Mouse (Mus musculus) layer of hippocampus, adult 11-12 months (tissue): ENCODE measurements around the gene Slc19a1.
A peak's percentile ranks its signal among the peaks of the same experiment; 100 is the strongest.

ENCODE experiments used
- DNase-seq: peaks from one replicate; pipeline ENCODE4 v3.0.0; 2022; ENCODE audit warnings: low spot score

Gene Slc19a1

DNA sequence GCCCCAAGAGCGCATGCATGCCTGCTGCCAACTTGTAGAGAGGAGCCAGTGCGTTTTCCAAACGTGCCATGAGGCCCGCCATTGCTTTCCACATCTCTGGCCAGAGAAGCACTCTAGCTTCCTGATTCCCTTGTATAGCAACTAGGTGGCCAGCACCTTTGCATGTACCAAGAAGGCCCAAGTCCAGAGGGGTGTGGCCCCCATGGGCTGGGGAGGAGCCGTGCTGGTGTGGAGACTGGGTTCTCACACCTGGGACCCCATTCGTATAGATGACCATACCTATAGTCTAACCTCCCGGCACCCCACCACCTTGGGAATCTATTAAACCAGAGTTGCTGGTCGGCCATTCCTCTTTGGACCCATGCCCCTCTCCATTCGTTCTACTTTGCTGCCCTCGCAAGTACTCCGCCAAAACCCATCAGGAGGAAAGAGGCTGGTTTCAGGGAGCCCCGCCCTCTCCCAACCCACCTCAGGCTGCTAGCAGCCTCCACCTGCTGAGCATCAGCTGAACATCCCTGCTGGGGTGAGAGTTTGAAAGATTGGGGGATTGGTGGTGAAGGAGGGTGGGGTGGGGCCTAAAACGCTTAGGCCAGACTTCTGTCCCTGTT lies at the start of gene Slc19a1:
TSS of gene Slc19a1 (plus strand) at position 474 of the 608 bp plus-strand sequence.
- DNase-seq = peak; percentile 12

DNA sequence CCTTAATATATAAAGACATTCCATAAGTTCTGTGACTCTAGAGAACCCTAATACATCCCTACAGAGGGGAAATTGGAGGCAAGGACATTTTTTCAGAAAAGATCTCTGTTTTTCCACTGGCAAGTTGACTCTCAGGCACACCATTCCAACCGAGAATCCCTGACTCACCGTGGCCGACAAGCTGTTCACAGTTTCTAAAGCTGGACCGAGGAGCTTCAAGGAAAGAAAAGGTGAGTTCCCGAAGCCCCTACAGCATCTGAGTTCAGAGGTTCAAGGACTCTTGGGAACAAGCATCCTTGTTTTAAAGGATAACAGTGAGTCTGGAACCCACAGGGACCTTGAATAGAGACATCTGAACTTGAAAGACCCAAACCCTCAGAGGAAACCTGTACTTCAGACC lies 43.5 kb upstream of the Slc19a1 start:
- no peak for DNase-seq

- no peak for DNase-seq
These were observed 39.6 kb upstream of the Slc19a1 start for GRCm38 (mm10) chr10:76992456-76992855.

- DNase-seq = peak; percentile 17
These were observed 34.1 kb upstream of the Slc19a1 start for GRCm38 (mm10) chr10:76997759-76998513.

GRCm38 (mm10) chr10:77004936-77005335 lies 27.1 kb upstream of the Slc19a1 start:
- no peak for DNase-seq

DNA sequence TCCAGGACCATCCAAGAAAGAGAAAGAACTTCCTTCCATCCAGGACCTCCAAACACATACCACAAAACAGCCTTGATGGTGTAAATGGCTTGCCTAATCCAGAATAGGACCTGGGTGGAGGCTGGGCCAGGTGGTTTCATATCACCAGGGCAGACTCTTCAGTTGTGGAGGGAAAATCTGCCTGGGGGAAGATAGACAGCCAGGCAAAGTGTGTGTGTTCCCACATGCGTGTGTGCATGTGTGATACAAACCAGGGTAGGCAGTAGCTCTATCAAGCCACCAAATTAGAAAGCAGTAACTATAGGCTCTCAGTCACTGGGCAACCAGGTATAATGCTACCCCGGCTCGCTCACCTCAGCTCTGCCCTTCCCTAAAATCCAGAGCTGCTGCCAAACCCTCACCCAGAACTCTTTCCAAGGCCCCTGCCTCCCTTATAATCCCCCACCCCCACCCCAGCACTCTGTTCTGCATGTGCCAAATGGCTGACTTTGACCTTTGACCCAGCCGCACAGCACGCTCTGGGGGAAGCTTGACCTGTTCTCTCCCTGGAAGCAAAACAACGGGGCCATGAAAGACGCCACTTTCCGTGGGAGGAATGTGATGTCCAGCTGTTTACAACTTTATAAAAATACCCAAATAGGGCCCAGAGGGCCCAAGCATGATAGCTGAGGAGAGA lies 24.5 kb upstream of the Slc19a1 start:
- DNase-seq = no peak

GRCm38 (mm10) chr10:77008109-77008561 lies 23.9 kb upstream of the Slc19a1 start:
- DNase-seq = peak; percentile 73

- no peak for DNase-seq
These were observed 23.3 kb upstream of the Slc19a1 start for GRCm38 (mm10) chr10:77008698-77009097.

GRCm38 (mm10) chr10:77011681-77012080 lies 20.4 kb upstream of the Slc19a1 start:
- DNase-seq = no peak

- no peak for DNase-seq
These were observed 16.0 kb upstream of the Slc19a1 start for GRCm38 (mm10) chr10:77016080-77016479.

DNA sequence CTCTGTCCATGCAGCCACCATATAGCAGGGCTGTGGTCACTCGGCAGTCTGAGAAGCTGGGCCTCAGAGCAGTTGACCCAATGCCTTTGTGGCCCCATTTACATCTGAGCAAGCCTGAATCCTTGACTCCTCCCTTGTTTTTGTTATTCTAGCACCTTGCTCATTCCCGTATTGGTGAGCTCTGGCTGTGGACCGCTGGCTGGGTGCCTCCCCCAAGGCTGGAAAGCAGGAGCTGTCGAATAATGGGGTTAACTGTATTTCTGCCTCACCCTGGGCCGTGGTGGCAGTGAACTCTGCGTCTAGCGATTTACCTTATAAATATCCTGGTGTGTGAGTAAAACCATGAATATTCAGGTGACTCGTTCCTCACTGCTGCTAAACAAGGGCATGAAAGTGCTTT lies 15.5 kb upstream of the Slc19a1 start:
- no peak for DNase-seq

- no peak for DNase-seq
These were observed 15.0 kb upstream of the Slc19a1 start for GRCm38 (mm10) chr10:77017061-77017460.

DNA sequence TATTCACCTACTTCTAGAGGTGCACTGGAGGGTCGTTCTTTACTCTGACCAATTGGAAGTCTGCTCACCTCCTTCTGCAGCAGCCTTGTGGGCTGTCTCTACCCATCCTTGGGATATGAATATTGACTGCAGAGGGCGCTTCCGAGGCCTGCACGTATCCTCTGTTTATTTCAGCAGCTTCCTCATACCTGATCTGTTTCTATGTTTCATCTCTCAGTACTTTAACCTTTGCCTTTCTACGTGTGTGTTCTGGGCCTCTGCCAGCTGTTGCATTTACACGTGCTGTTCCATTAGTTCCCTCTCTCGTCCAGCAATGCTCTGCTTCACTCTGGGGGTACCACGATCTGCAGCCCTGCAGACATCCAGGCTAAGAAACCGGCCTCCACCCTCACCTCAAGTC lies 14.4 kb upstream of the Slc19a1 start:
- DNase-seq = no peak

- DNase-seq = peak; percentile 85
These were observed 10.5 kb upstream of the Slc19a1 start for GRCm38 (mm10) chr10:77021399-77022052.

GRCm38 (mm10) chr10:77022301-77023130 lies 9.5 kb upstream of the Slc19a1 start:
- DNase-seq = no peak

DNA sequence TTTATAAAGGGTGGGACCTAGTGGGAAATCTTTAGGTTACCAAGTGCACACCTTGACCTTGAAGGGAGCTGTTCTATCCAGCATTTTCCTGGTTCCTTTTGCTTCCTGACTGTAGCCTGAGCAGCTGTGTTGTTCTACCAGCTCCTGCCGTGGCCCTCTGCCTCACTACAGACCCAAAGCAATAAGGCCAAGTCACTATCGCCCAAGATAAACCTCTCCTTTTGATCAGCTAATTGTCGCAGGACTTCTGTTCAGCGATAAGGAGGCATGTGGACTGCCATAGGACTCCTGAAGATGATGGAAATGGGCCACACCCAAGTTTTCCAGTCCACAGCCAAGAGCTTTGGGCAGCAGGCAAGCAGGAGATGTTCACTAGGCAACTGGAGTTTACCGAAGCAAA lies 7.8 kb upstream of the Slc19a1 start:
- no peak for DNase-seq

DNA sequence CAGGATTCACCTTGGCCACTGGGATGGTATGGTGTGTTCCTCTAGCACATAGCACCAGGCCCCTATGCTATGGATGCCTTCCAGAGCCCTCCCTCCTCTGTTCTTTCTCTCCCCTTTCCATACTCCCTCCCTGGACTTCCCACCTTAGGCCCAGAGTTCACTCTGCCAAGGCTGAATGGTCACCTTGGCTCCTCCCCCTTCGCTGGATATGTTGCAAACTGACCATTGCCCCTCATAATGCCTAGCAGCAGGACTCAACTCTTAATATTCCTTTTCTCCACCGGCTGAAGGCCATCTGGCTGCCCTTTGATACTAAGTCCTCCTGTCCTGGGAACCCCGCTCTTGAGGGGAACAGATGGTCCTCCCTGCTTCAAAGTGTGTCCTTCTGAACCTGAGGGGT lies 5.1 kb upstream of the Slc19a1 start:
- no peak for DNase-seq

DNA sequence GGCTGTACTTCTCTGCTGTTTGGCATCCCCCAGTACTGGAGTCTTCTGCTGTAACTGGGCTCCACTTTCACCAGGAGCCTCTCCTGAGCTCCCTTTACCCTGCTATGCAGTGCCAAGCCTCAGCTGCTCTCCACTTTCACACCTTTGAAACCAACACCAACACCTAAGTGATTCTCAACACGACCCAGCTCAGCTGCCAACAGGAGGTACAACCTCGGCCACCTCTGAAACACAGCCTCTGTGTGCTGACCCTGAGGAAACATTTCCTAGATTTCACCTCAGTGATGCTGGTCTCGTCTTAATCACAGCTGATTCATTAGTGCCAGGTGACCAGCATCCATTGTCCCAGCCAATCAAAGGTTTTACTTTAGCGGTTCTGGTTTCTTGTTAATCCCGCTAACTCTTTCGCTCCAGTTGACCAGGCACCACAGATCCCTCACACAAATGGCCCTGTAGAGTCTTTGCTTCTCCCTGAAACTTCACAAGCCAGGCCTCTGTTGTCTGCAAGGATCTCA lies 3.2 kb upstream of the Slc19a1 start:
- no peak for DNase-seq

GRCm38 (mm10) chr10:77029761-77030160 lies 2.3 kb upstream of the Slc19a1 start:
- no peak for DNase-seq

GRCm38 (mm10) chr10:77030666-77031065 lies 1.4 kb upstream of the Slc19a1 start:
- DNase-seq = no peak

DNA sequence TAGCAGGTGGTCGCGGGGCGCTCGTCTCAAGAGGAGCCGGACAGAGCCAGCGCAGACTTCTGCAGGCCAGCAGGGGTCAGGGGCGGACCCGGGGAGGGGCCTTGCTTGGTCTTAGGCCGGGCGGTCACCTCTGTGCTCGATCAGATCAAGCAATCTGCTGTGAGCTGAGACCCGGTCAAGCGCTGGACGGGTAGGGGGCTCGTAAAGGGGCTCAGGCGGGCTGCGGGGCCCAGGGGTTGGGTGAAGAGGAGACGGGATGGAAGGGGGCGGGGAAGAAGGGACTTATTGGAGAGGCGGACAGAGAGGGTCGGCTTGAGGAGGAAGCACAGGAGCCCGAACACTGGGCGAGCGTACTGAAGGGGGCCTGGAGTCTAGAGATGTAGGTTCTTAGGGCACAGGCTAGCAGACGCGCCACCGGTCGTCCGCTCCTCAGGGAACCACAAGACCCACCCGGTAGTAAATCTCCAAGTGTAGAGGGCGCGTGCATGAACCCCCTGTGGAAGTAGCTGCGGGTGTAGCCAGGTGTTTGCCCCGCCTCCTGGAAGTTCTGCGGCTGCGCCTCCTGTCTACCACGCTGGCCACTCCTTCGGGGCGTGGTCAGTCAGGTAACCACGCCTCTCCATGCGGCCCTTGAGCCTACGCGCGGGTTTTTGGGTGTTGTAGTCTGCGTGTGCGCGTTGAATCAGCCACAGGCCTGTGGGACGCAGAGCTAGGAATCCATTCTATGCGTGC lies 716 bp downstream of the Slc19a1 start:
- peak; percentile 96 for DNase-seq
